Mouse (Mus musculus): ENCODE measurements at regions not wholly inside any gene's neighbourhood (a gene's known extent, or its start where the extent isn't known, plus 50 kb on each side); places are given as distances from the start of the nearest gene placed in this dataset.

DNA sequence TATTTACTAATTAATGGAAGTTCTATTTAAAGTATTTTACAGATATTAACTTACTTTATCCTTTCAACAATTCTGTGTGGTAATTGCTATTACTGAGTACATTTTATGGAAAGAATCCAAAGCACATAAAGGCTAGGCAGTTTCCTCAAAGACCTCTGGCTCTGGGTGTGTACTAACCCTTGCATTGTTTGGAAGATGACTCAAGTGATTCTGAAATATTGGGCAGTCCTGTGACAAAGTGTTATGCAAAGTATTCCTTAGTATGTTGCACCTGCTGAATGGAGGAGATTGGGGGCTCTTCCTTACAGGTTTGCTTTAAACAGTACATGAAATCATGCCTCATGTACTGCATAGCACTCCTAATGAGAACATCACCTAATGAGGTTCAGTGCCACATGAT lies 231.4 kb downstream of the 9330182O14Rik start:
- Histone ChIP-seq H3K27ac (replicated peaks; ENCODE audit: low read depth, low read length) (no peak overlapping the region), H3K4me2 (replicated peaks; ENCODE audit: low read depth, low read length, severe bottlenecking) (no peak overlapping the region), H3K27me3 (ENCODE audit: control insufficient read depth, insufficient read depth, low read length) (no peaks in the 10 kb centered on the region), H3K4me1 (ENCODE audit: control insufficient read depth, insufficient read depth, low read length) (no peaks in the 10 kb centered on the region), H3K9ac (ENCODE audit: low read depth, low read length, severe bottlenecking) (no peak overlapping the region), H3K9me3 (ENCODE audit: control insufficient read depth, low read length) (no peaks in the 10 kb centered on the region), H3K4me3 (replicated peaks; ENCODE audit: low read length) (no peak overlapping the region), H3K36me3 (ENCODE audit: control insufficient read depth, insufficient read depth, low read length) (no peaks in the 10 kb centered on the region)
- TF ChIP-seq POLR2A (IDR thresholded peaks at IDR 0.05; ENCODE audit: borderline replicate concordance, extremely low read depth, insufficient read depth, insufficient read length): no peak
- no peak for DNase-seq (ENCODE audit: low spot score)
- ATAC-seq (ENCODE audit: low FRiP score, low read depth): no peak

DNA sequence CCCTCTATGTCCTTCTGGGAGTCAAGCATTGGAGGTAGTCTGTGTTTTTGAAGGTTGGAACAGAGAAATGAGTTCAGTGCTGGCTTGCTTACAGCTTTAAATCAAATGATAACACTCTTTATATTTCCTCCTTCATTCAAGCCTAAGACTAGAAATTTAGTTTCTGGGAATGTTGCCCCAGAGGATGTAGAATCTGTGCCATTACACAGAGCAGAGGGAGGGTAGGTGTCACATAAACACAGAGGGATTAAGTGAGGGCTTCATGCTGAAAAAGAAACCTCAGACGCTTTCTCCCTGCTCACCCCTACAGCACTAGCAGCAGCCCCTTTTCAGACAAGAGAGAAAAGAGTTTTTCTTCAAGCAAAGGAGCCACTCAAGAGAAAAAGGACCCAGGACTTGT lies 232.9 kb downstream of the 9330182O14Rik start:
- ATAC-seq (ENCODE audit: low FRiP score, low read depth): no peak
- no peak for TF ChIP-seq POLR2A (IDR thresholded peaks at IDR 0.05; ENCODE audit: borderline replicate concordance, extremely low read depth, insufficient read depth, insufficient read length)
- H3K9ac ChIP-seq (ENCODE audit: low read depth, low read length, severe bottlenecking): no peak overlapping the region
- no peak overlapping the region for H3K4me2 ChIP-seq (replicated peaks; ENCODE audit: low read depth, low read length, severe bottlenecking)
- H3K27me3 ChIP-seq (ENCODE audit: control insufficient read depth, insufficient read depth, low read length): no peaks in the 10 kb centered on the region
- 63% methylated on average over 1 of the region's 1 CpGs for WGBS
- H3K4me1 ChIP-seq (ENCODE audit: control insufficient read depth, insufficient read depth, low read length): no peaks in the 10 kb centered on the region
- H3K36me3 ChIP-seq (ENCODE audit: control insufficient read depth, insufficient read depth, low read length): no peaks in the 10 kb centered on the region
- no peak overlapping the region for H3K4me3 ChIP-seq (replicated peaks; ENCODE audit: low read length)
- H3K9me3 ChIP-seq (ENCODE audit: control insufficient read depth, low read length): no peaks in the 10 kb centered on the region
- H3K27ac ChIP-seq (replicated peaks; ENCODE audit: low read depth, low read length): no peak overlapping the region
- no peak for DNase-seq (ENCODE audit: low spot score)

DNA sequence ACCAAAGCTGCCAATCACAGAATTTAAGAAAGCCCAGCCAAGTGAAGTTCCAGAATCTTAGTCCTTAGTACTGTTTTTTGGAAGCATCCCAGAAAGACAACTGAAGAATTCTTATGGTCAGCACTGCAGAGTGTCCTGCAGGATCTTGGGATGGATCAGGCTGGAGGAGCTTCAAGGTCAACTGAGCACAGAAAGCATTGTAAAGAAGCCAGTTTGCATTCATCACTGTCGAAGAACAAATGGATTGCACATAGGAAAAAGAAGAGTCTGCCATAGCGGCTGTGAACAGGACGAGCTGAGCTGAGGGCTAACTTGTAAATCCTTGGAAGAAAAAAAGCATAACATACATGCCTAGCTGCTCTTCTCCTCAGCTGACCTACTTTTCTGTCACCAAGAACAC lies 234.6 kb downstream of the 9330182O14Rik start:
- Histone ChIP-seq H3K27ac (replicated peaks; ENCODE audit: low read depth, low read length) (no peak overlapping the region), H3K9ac (ENCODE audit: low read depth, low read length, severe bottlenecking) (no peak overlapping the region), H3K36me3 (ENCODE audit: control insufficient read depth, insufficient read depth, low read length) (no peaks in the 10 kb centered on the region), H3K9me3 (ENCODE audit: control insufficient read depth, low read length) (no peaks in the 10 kb centered on the region), H3K4me3 (replicated peaks; ENCODE audit: low read length) (no peak overlapping the region), H3K4me2 (replicated peaks; ENCODE audit: low read depth, low read length, severe bottlenecking) (no peak overlapping the region), H3K27me3 (ENCODE audit: control insufficient read depth, insufficient read depth, low read length) (no peaks in the 10 kb centered on the region), H3K4me1 (ENCODE audit: control insufficient read depth, insufficient read depth, low read length) (no peaks in the 10 kb centered on the region)
- TF ChIP-seq POLR2A (IDR thresholded peaks at IDR 0.05; ENCODE audit: borderline replicate concordance, extremely low read depth, insufficient read depth, insufficient read length): no peak
- 89% methylated on average over 3 of the region's 3 CpGs for WGBS
- ATAC-seq (ENCODE audit: low FRiP score, low read depth) (no peak), DNase-seq (ENCODE audit: low spot score) (no peak)

DNA sequence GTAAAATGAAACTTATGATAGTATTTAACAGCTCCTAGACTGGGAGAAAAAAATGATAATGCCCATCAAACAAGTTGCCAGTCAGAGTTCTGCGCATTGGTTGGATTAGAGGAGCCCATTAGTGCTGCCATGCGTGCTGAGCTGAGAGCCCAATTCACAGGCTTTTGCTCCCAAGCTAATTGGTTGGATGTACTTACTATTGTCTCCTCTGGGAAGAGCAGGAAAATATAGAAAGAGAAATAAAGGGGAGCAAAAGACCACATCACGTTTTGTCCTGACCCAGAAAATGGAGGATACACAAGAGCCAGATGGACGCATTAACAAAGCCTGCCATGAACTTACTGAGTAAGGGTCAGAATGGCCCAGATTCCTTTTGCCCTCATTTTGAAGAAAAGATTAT lies 237.3 kb downstream of the 9330182O14Rik start:
- Histone ChIP-seq H3K4me2 (replicated peaks; ENCODE audit: low read depth, low read length, severe bottlenecking) (no peak overlapping the region), H3K4me1 (ENCODE audit: control insufficient read depth, insufficient read depth, low read length) (no peaks in the 10 kb centered on the region), H3K36me3 (ENCODE audit: control insufficient read depth, insufficient read depth, low read length) (no peaks in the 10 kb centered on the region), H3K4me3 (replicated peaks; ENCODE audit: low read length) (no peak overlapping the region), H3K27me3 (ENCODE audit: control insufficient read depth, insufficient read depth, low read length) (no peaks in the 10 kb centered on the region), H3K9me3 (ENCODE audit: control insufficient read depth, low read length) (no peaks in the 10 kb centered on the region), H3K9ac (ENCODE audit: low read depth, low read length, severe bottlenecking) (no peak overlapping the region), H3K27ac (replicated peaks; ENCODE audit: low read depth, low read length) (no peak overlapping the region)
- no peak for DNase-seq (ENCODE audit: low spot score)
- ATAC-seq (ENCODE audit: low FRiP score, low read depth): no peak
- 89% methylated on average over 4 of the region's 4 CpGs for WGBS
- no peak for TF ChIP-seq POLR2A (IDR thresholded peaks at IDR 0.05; ENCODE audit: borderline replicate concordance, extremely low read depth, insufficient read depth, insufficient read length)

DNA sequence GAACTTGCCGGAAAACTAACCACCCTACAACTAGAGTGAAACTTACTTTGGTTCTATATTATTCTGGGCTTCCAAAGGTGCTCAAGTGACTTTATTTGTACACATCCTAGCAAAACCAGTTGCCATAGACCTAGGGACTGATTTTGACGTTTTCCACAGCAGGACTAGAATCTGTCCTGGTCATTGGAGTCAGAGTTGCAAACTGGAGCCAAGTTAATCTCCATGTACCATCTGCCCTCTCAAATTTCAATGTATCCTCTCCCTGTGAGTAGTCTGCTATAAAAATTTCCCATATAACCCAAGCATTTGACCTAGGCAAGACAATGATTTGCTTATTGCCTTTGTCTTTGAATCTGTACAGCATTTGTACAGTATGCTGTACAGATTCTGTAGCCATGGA lies 252.4 kb downstream of the 9330182O14Rik start:
- no peak for DNase-seq (ENCODE audit: low spot score)
- Histone ChIP-seq H3K9ac (ENCODE audit: low read depth, low read length, severe bottlenecking) (no peak overlapping the region), H3K9me3 (ENCODE audit: control insufficient read depth, low read length) (no peaks in the 10 kb centered on the region), H3K4me2 (replicated peaks; ENCODE audit: low read depth, low read length, severe bottlenecking) (no peak overlapping the region), H3K27me3 (ENCODE audit: control insufficient read depth, insufficient read depth, low read length) (no peaks in the 10 kb centered on the region), H3K4me3 (replicated peaks; ENCODE audit: low read length) (no peak overlapping the region), H3K27ac (replicated peaks; ENCODE audit: low read depth, low read length) (no peak overlapping the region), H3K36me3 (ENCODE audit: control insufficient read depth, insufficient read depth, low read length) (no peaks in the 10 kb centered on the region), H3K4me1 (ENCODE audit: control insufficient read depth, insufficient read depth, low read length) (no peaks in the 10 kb centered on the region)
- 69% methylated on average over 2 of the region's 2 CpGs for WGBS
- ATAC-seq (ENCODE audit: low FRiP score, low read depth): no peak
- TF ChIP-seq POLR2A (IDR thresholded peaks at IDR 0.05; ENCODE audit: borderline replicate concordance, extremely low read depth, insufficient read depth, insufficient read length): no peak

DNA sequence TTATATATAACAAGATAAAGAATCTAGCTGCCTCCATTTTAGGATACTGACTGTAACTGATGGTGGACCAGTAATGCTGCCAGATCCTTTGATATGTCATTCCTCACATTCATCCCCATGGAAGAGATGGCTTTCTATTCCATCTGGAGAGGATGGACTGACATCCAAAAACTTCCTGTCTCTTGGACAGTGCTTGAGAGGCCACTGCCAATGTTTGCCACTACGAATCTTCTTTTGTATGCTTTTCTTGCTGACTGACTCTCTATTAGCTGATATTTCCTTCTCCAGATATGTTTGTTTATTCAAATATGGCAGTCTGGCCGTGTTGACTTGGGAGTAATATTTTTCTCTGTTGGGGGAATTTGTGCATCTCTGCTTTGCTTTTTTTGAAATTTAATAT lies 253.6 kb downstream of the 9330182O14Rik start:
- H3K4me1 ChIP-seq (ENCODE audit: control insufficient read depth, insufficient read depth, low read length): no peaks in the 10 kb centered on the region
- no peak for TF ChIP-seq POLR2A (IDR thresholded peaks at IDR 0.05; ENCODE audit: borderline replicate concordance, extremely low read depth, insufficient read depth, insufficient read length)
- H3K27me3 ChIP-seq (ENCODE audit: control insufficient read depth, insufficient read depth, low read length): no peaks in the 10 kb centered on the region
- no peaks in the 10 kb centered on the region for H3K9me3 ChIP-seq (ENCODE audit: control insufficient read depth, low read length)
- H3K27ac ChIP-seq (replicated peaks; ENCODE audit: low read depth, low read length): no peak overlapping the region
- no peak overlapping the region for H3K9ac ChIP-seq (ENCODE audit: low read depth, low read length, severe bottlenecking)
- no peak overlapping the region for H3K4me3 ChIP-seq (replicated peaks; ENCODE audit: low read length)
- WGBS: 76% methylated on average over 2 of the region's 2 CpGs
- no peak for DNase-seq (ENCODE audit: low spot score)
- no peaks in the 10 kb centered on the region for H3K36me3 ChIP-seq (ENCODE audit: control insufficient read depth, insufficient read depth, low read length)
- no peak overlapping the region for H3K4me2 ChIP-seq (replicated peaks; ENCODE audit: low read depth, low read length, severe bottlenecking)
- no peak for ATAC-seq (ENCODE audit: low FRiP score, low read depth)

All from limb, embryonic 14.5 days (tissue).